Mouse (Mus musculus): ENCODE data around the gene Xlr4c.
"Not testable (repeated sequence)": the region's sequence is repeated elsewhere in the genome, so short reads cannot be mapped to it uniquely, and the experiment has no call there.

Xlr4c gene

GRCm38 (mm10) chrX:73242821-73243325 is at the start of gene Xlr4c:
Gene Xlr4c, minus strand, starts transcription at chrX:73243130.
- DNase-seq (ENCODE audit: low spot score in 2 of 2) = not testable (repeated sequence)

GRCm38 (mm10) chrX:73265270-73265669 is 22.3 kb upstream of the Xlr4c start, which contains the start of gene Xlr3c:
Gene Xlr3c, minus strand, starts transcription at chrX:73265390.
- not testable (repeated sequence) for DNase-seq (ENCODE audit: low spot score in 2 of 2)

GRCm38 (mm10) chrX:73262428-73262827 is 19.5 kb upstream of the Xlr4c start:
- not testable (repeated sequence) for DNase-seq (ENCODE audit: low spot score in 2 of 2)

- DNase-seq (ENCODE audit: low spot score in 2 of 2) = no peak
Observed at GRCm38 (mm10) chrX:73229288-73229687, 13.6 kb downstream of the Xlr4c start.

GRCm38 (mm10) chrX:73228606-73229214 is 14.2 kb downstream of the Xlr4c start:
- DNase-seq (ENCODE audit: low spot score in 2 of 2) = peak; percentile 43 to 50

- peak; percentile 63 to 71 for DNase-seq (ENCODE audit: low spot score in 2 of 2)
Observed at GRCm38 (mm10) chrX:73227914-73228605, 14.9 kb downstream of the Xlr4c start, which contains the start of gene F8a. Gene F8a, plus strand, starts transcription at chrX:73228291.

GRCm38 (mm10) chrX:73225365-73225764 is 17.6 kb downstream of the Xlr4c start:
- no peak for DNase-seq (ENCODE audit: low spot score in 2 of 2)

- not testable (repeated sequence) for DNase-seq (ENCODE audit: low spot score in 2 of 2)
Observed at GRCm38 (mm10) chrX:73213819-73214564, 28.9 kb downstream of the Xlr4c start, which contains the start of gene Xlr4b. Gene Xlr4b, plus strand, starts transcription at chrX:73214333.

GRCm38 (mm10) chrX:73191934-73192333 is 51.0 kb downstream of the Xlr4c start, which contains the start of gene Xlr3b:
Gene Xlr3b, plus strand, starts transcription at chrX:73192207.
- DNase-seq (ENCODE audit: low spot score in 2 of 2) = peak in 1 of 2 experiments; percentile 6
